Mouse (Mus musculus): ENCODE data around the gene Gm12216. TPM values are rescaled to one million over a fixed set of nuclear protein-coding genes. Genes with fewer than 3 reads are reported as not detected.
A peak's percentile ranks its signal among the peaks of the same experiment; 100 is the strongest.
"Not testable (repeated sequence)": the region's sequence is repeated elsewhere in the genome, so short reads cannot be mapped to it uniquely, and the experiment has no call there.

Gene Gm12216
- polyA plus RNA-seq, 1 experiment: 3.7 TPM

DNA sequence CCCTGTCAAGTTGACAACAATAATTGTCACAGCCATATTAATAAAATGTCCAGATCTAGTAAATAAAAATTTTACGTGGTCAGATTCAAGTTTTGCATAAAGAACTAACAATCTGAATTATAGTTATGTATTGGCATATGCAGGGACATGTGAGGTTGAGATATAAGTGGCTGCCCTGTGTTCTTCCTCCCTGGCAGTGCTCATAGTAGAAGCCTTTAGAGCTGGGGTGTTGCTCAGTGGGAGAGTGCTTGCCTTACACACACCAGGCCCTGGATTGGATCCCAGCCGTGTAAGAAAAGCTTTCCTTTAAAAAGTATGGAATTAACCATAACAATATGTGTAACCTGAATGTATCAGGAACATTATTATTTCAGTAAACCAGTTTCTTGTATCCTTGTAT, 34.4 kb upstream of the Gm12216 start:
- no peak overlapping the region for H3K27ac ChIP-seq (ENCODE audit: insufficient read depth, low read length)
- H3K4me1 ChIP-seq (ENCODE audit: control insufficient read depth, insufficient read depth, low read length): peaks cover 2% of the 10 kb centered on the region
- TF ChIP-seq POLR2A (IDR thresholded peaks at IDR 0.05; ENCODE audit: extremely low read depth, insufficient read depth, low read length): no peak
- TF ChIP-seq CTCF (IDR thresholded peaks at IDR 0.05; ENCODE audit: extremely low read depth, insufficient read depth, low read length): no peak
- H3K4me3 ChIP-seq (ENCODE audit: insufficient read depth, low read length): no peak overlapping the region

DNA sequence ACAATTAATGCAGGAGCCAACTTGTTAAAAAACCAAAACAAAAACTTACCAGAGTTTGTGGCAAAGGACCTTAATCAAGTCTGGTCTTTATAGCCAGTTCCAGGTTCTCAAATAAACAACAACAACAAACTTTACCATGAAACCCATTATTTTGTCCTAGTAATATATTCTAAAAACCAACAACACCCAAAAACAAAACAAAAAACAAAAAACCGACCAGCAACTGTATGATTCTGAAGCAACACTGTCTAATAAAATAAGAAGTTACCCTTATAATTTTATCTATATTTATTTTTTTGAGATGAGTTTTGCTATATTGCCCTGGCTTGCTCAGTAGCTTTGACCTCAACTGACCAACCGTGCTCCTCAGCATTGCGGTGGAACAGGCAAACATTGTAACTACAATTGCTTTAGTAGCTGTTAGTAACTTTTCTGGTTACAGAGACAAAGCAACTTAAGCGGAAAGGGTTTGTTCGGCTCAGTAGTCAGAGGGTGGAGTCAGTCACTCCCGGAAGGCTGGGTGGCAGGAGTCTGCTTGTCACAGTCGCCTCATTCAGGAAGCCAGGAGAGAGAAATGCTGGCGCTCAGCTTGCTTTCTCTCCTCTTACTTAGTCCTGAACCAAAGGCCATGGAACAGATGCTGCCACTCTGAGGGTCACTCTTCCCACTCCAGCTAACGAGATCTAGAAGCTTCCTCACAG, 33.8 kb upstream of the Gm12216 start:
- Histone ChIP-seq H3K4me1 (ENCODE audit: control insufficient read depth, insufficient read depth, low read length) (peaks cover 3% of the 10 kb centered on the region), H3K4me3 (ENCODE audit: insufficient read depth, low read length) (no peak overlapping the region), H3K27ac (ENCODE audit: insufficient read depth, low read length) (no peak overlapping the region)
- TF ChIP-seq CTCF (IDR thresholded peaks at IDR 0.05; ENCODE audit: extremely low read depth, insufficient read depth, low read length): no peak
- TF ChIP-seq POLR2A (IDR thresholded peaks at IDR 0.05; ENCODE audit: extremely low read depth, insufficient read depth, low read length): no peak

DNA sequence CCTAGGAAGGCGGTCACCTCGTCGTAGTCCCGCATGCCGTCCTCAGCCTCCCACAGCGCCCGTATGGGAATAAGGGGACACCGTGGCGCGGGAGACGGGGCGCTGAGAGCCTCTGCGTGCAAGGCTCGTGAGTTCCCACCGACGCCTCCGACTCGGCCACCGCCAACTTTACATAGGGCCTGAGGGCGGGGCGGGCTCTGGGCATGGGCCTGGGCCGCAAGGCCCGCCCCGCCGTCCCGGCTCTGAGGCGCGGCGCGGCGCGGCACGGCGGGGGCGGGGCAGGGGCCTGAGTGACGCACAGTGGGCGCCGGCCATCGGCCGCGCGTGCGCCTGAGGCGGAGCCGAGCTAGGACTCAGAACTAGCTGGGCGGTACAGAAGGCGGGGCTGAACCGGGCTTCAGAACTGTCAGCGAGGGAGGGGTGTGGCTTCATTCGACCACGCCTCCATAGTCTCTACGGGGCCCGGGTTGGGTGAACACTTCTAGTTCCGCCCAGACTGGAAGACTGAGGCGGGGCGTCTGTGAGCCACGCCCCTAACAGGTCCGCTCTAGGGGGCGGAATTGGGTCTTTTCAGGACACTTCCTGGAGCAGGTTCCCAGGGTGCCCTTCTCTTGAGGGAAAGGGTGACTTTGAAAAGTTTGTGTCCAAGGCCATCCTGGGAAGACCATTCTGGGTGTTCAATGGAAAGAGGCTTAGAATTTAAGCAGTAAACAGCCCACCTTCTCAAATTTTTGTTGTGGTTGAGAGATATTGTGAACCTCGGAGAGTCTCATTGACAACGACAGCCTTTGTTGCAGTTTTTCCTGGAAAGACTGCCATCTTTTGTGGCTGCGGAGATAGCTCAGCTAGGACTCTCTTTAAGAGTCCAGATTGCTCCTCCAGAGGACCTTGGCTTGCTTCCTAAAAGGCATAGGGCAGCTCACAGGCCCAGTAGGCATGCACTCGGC, 32.7 kb upstream of the Gm12216 start, which contains the start of gene Slc22a5:
TSS of gene Slc22a5 (minus strand) at position 156 of the 947 bp plus-strand sequence.
- peak within 1 kb of the TSS; percentile 82 for H3K4me3 ChIP-seq (ENCODE audit: insufficient read depth, low read length)
- peaks cover 3% of the 10 kb centered on the region for H3K4me1 ChIP-seq (ENCODE audit: control insufficient read depth, insufficient read depth, low read length)
- TF ChIP-seq POLR2A (IDR thresholded peaks at IDR 0.05; ENCODE audit: extremely low read depth, insufficient read depth, low read length) (0 out of 2 replicates have a peak, but pooled peaks have one; percentile 42), CTCF (IDR thresholded peaks at IDR 0.05; ENCODE audit: extremely low read depth, insufficient read depth, low read length) (no peak)
- peak within 1 kb of the TSS; percentile 53; the same call in 1 of the 2 replicates for H3K27ac ChIP-seq (ENCODE audit: insufficient read depth, low read length)

DNA sequence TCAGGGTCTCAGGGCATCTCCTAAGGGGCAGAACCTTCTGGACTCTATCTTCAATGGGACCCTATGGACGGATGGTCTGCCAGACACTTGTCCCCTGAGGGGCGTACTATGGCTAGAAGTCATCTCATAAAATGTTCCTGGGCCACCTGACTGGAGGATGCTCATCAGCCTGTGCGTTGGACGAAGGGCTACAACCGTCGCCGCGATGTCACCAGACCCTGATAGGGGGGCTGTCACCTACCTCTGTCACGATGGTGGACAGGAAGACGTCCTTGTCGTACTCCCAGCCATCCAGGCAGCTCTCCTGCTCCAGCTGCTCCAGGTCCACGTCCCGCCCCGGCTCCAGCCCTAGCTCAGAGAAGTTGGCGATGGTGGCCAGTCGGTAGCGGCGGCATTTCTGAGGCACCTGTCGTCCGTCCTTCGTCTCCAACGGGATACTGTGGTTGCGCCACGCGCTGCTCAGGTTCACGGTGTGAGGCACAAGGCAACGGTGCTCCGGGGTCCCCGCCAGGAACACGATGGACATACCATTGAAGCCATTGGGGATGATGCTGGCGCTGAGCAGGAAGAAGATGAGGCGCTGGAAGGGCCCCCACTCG, 31.9 kb upstream of the Gm12216 start:
- Histone ChIP-seq H3K4me1 (ENCODE audit: control insufficient read depth, insufficient read depth, low read length) (peaks cover 3% of the 10 kb centered on the region), H3K4me3 (ENCODE audit: insufficient read depth, low read length) (peak overlapping the region; percentile 82), H3K27ac (ENCODE audit: insufficient read depth, low read length) (peak overlapping the region; percentile 53; the same call in 1 of the 2 replicates)
- TF ChIP-seq POLR2A (IDR thresholded peaks at IDR 0.05; ENCODE audit: extremely low read depth, insufficient read depth, low read length) (no peak), CTCF (IDR thresholded peaks at IDR 0.05; ENCODE audit: extremely low read depth, insufficient read depth, low read length) (no peak)

DNA sequence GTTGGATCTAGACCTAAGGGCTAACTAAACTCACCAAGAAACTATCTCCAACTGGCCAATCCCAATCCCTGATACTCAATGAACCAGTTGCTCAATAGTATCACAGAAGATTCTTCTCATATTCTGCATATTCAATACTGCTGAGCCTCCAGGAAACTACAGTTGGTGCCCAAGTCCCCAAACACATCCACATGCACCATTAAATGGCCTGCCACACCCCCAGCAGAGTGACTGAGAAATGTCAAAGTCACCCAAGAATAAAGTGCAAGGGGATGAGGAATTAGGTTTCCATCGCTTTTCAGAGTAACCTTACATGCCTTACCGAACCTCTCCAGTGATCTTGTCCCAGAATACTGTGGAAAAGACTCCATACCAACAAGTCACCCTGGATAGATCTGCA, 31.2 kb upstream of the Gm12216 start:
- Histone ChIP-seq H3K4me3 (ENCODE audit: insufficient read depth, low read length) (no peak overlapping the region; the same call in 1 of the 2 replicates), H3K27ac (ENCODE audit: insufficient read depth, low read length) (no peak overlapping the region), H3K4me1 (ENCODE audit: control insufficient read depth, insufficient read depth, low read length) (peaks cover 3% of the 10 kb centered on the region)
- no peak for TF ChIP-seq POLR2A (IDR thresholded peaks at IDR 0.05; ENCODE audit: extremely low read depth, insufficient read depth, low read length)
- TF ChIP-seq CTCF (IDR thresholded peaks at IDR 0.05; ENCODE audit: extremely low read depth, insufficient read depth, low read length): no peak

DNA sequence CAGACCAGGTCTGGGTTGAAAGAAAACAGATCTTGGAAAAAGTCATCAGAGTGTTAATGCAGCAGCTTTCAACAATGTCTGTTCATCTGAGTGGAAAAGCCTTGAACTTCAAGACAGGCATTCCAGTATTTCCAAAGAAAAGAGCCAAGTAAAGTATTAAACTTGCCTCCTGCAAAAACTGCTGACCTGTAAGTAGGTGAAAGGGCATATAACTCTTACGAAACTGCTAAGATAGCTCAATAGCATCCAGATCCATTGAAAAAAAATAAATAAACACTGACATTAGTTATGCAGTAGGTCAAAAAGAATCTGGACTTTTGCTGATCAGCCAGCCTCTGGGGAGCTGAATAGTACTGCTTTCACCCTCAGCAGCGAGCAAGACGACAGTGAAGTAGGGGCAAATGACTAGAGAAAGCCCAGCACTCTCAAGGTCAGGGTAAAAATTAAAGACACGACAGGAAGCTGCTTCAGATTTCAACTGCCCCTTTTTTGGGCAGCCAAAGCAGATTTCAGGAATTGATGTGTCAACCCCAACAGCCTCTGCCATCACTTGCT, 30.1 kb upstream of the Gm12216 start:
- peaks cover 3% of the 10 kb centered on the region for H3K4me1 ChIP-seq (ENCODE audit: control insufficient read depth, insufficient read depth, low read length)
- H3K27ac ChIP-seq (ENCODE audit: insufficient read depth, low read length): no peak overlapping the region
- TF ChIP-seq POLR2A (IDR thresholded peaks at IDR 0.05; ENCODE audit: extremely low read depth, insufficient read depth, low read length) (no peak), CTCF (IDR thresholded peaks at IDR 0.05; ENCODE audit: extremely low read depth, insufficient read depth, low read length) (no peak)
- H3K4me3 ChIP-seq (ENCODE audit: insufficient read depth, low read length): no peak overlapping the region

DNA sequence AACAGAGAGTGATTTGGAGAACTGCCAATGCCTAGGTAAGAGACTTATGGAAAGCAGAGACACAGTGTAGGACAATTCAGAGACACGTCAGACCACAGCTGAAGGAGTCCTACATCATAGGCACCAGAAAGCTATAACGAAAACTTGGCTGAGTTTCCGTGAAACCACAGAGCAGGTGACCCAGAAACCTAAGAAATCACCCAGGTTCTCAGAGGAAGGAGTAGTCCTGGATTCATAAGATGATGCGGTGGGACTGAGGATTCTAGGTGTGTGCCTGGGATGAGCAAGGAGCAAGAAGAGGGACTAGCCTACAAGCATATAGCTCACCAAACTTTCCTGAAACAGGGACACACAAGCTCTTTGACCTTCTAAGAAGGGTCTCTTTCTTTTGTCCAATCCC, 29.2 kb upstream of the Gm12216 start:
- no peak overlapping the region for H3K27ac ChIP-seq (ENCODE audit: insufficient read depth, low read length)
- no peak overlapping the region for H3K4me3 ChIP-seq (ENCODE audit: insufficient read depth, low read length)
- peaks cover 3% of the 10 kb centered on the region for H3K4me1 ChIP-seq (ENCODE audit: control insufficient read depth, insufficient read depth, low read length)
- no peak for TF ChIP-seq POLR2A (IDR thresholded peaks at IDR 0.05; ENCODE audit: extremely low read depth, insufficient read depth, low read length)
- no peak for TF ChIP-seq CTCF (IDR thresholded peaks at IDR 0.05; ENCODE audit: extremely low read depth, insufficient read depth, low read length)

DNA sequence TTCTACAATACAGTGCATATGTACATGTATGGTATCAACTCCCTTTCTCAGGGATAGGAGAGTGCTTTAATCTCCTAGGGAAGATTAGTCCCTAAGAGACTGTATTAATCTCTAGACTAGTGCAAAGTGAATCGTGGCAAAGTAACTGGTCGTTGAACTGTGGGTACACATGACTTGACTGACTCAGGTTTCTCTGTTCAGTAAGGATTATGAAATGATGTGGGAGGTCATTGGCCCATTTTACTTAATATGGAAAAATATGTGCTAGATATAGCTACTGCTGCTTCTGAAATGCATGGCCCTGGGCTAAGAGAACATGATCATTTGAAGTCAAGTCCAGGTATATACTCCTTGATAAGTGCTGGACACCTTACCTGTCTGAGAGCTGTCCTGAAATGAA, 24.2 kb upstream of the Gm12216 start:
- Histone ChIP-seq H3K4me1 (ENCODE audit: control insufficient read depth, insufficient read depth, low read length) (no peaks in the 10 kb centered on the region), H3K4me3 (ENCODE audit: insufficient read depth, low read length) (no peak overlapping the region), H3K27ac (ENCODE audit: insufficient read depth, low read length) (no peak overlapping the region)
- TF ChIP-seq POLR2A (IDR thresholded peaks at IDR 0.05; ENCODE audit: extremely low read depth, insufficient read depth, low read length) (no peak), CTCF (IDR thresholded peaks at IDR 0.05; ENCODE audit: extremely low read depth, insufficient read depth, low read length) (no peak)

DNA sequence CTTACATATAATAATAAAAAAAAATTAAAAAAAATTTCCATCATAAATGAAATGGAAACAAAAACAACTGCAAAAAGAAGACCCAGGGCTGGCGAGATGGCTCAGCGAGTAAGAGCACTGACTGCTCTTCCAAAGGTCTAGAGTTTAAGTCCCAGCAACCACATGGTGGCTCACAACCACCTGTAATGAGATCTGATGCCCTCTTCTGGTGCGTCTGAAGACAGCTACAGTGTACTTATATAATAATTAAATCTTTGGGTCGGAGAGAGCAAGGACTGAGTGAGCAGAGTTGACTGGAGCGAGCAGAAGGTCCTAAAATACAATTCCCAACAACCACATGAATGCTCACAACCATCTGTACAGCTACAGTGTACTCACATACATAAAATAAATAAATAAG, 19.0 kb upstream of the Gm12216 start:
- H3K4me3 ChIP-seq (ENCODE audit: insufficient read depth, low read length); H3K27ac ChIP-seq (ENCODE audit: insufficient read depth, low read length); H3K4me1 ChIP-seq (ENCODE audit: control insufficient read depth, insufficient read depth, low read length): not testable (repeated sequence)
